Comparison of ENCODE assay signal across 17 mouse cellular contexts in the genomic region with DNA sequence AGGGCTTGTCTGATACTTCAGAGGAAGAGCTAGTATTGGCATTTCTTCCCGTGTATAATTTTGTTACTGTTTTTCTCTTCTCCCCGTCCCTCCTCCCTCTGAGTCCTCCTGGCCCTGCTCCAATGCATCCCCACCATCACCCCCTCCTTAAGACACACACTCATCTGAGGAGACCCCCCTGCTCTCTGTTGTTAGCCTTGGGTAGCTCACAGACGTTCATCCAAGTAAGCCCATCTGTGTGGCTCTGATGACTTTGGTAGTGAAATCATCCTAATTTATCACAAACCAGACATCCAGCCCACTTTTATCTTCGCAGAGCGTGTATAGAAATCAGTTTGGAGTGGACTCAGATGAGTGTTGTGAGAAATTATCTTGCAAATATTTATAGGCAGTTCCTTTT. TPM values are rescaled to one million over a fixed set of nuclear protein-coding genes. Genes with fewer than 3 reads are reported as not detected.
A peak's percentile ranks its signal among the peaks of the same experiment; 100 is the strongest.
DNase-seq lines count a peak whose midpoint lies in the region; ATAC-seq lines count a peak whose summit lies in the region.
"Had no signal": no experiment of that assay in that cellular context is flagged by ENCODE, and none has a peak within 500 bp of the region (broad histone marks: within the 10 kb centered on the region; RNA-seq: fewer than 3 reads in every experiment).

No protein-coding gene starts in this region.

- H3K4me3 ChIP-seq in neural tube, embryonic 13.5 days: no peak overlapping the region
- H3K4me3 ChIP-seq in limb, embryonic 12.5 days (replicated peaks): no peak overlapping the region
- H3K4me3 ChIP-seq in neural tube, embryonic 15.5 days (replicated peaks): no peak overlapping the region
- no peak overlapping the region for H3K4me3 ChIP-seq in heart, embryonic 12.5 days
- H3K4me3 ChIP-seq: forebrain, embryonic 10.5 days had no signal

- H3K9ac ChIP-seq in neural tube, embryonic 13.5 days: peak overlapping the region; percentile 31; the same call in 1 of the 2 replicates
- no peak overlapping the region for H3K9ac ChIP-seq in limb, embryonic 12.5 days (replicated peaks)
- no peak overlapping the region for H3K9ac ChIP-seq in neural tube, embryonic 15.5 days (replicated peaks)
- no peak overlapping the region for H3K9ac ChIP-seq in heart, embryonic 12.5 days

- WGBS in neural tube, embryonic 13.5 days: 50% methylated on average over 5 of the region's 5 CpGs
- WGBS in limb, embryonic 12.5 days: 55% methylated on average over 5 of the region's 5 CpGs
- 56% methylated on average over 5 of the region's 5 CpGs for WGBS in neural tube, embryonic 15.5 days
- 52% methylated on average over 5 of the region's 5 CpGs for WGBS in heart, embryonic 12.5 days

- DNase-seq in heart, adult 11 months: peak; percentile 66
- DNase-seq in heart, postnatal 10 days: no peak
- no peak for DNase-seq in neural tube, embryonic 10.5 days (ENCODE audit: extremely low spot score, low spot score)
- no peak for DNase-seq in layer of hippocampus, postnatal 14 days (ENCODE audit: low spot score in 2 of 2)
- DNase-seq: cerebellum, adult 11 months; cerebellum, postnatal 36 days; gastrocnemius, postnatal 36 days; heart, postnatal 4 days; kidney, adult 2 months; lung, postnatal 10 days; thymus, postnatal 36 days had no signal

- peaks cover 23% of the 10 kb centered on the region for H3K27me3 ChIP-seq in neural tube, embryonic 13.5 days
- H3K27me3 ChIP-seq in limb, embryonic 12.5 days: peaks cover 24% of the 10 kb centered on the region
- peaks cover 9% of the 10 kb centered on the region; the same call in 1 of the 2 replicates for H3K27me3 ChIP-seq in neural tube, embryonic 15.5 days (replicated peaks)
- H3K27me3 ChIP-seq in heart, embryonic 12.5 days (replicated peaks): peaks cover 30% of the 10 kb centered on the region

- H3K27ac ChIP-seq in neural tube, embryonic 13.5 days (replicated peaks): peak overlapping the region; percentile 70
- peak overlapping the region; percentile 86 for H3K27ac ChIP-seq in limb, embryonic 12.5 days
- 0 out of 2 replicates have a peak overlapping the region, but pooled peaks have one; percentile 51 for H3K27ac ChIP-seq in neural tube, embryonic 15.5 days (replicated peaks)
- H3K27ac ChIP-seq in heart, embryonic 12.5 days (ENCODE audit: poor library complexity, severe bottlenecking): no peak overlapping the region
- H3K27ac ChIP-seq: forebrain, embryonic 10.5 days had no signal

- H3K9me3 ChIP-seq in neural tube, embryonic 13.5 days: no peaks in the 10 kb centered on the region
- no peaks in the 10 kb centered on the region for H3K9me3 ChIP-seq in limb, embryonic 12.5 days
- H3K9me3 ChIP-seq in neural tube, embryonic 15.5 days (replicated peaks): no peaks in the 10 kb centered on the region
- no peaks in the 10 kb centered on the region for H3K9me3 ChIP-seq in heart, embryonic 12.5 days (replicated peaks)
- H3K9me3 ChIP-seq: forebrain, embryonic 10.5 days had no signal

- peaks cover 55% of the 10 kb centered on the region for H3K4me1 ChIP-seq in neural tube, embryonic 13.5 days (replicated peaks)
- peaks cover 89% of the 10 kb centered on the region for H3K4me1 ChIP-seq in limb, embryonic 12.5 days (replicated peaks)
- peaks cover 30% of the 10 kb centered on the region for H3K4me1 ChIP-seq in neural tube, embryonic 15.5 days
- H3K4me1 ChIP-seq in heart, embryonic 12.5 days (replicated peaks): peaks cover 25% of the 10 kb centered on the region

- no peaks in the 10 kb centered on the region for H3K36me3 ChIP-seq in neural tube, embryonic 13.5 days
- no peaks in the 10 kb centered on the region for H3K36me3 ChIP-seq in limb, embryonic 12.5 days
- H3K36me3 ChIP-seq in neural tube, embryonic 15.5 days: no peaks in the 10 kb centered on the region
- H3K36me3 ChIP-seq in heart, embryonic 12.5 days: no peaks in the 10 kb centered on the region
- H3K36me3 ChIP-seq: forebrain, embryonic 10.5 days had no signal

- H3K4me2 ChIP-seq in neural tube, embryonic 13.5 days: no peak overlapping the region
- 0 out of 2 replicates have a peak overlapping the region, but pooled peaks have one; percentile 4 for H3K4me2 ChIP-seq in limb, embryonic 12.5 days
- H3K4me2 ChIP-seq in neural tube, embryonic 15.5 days: no peak overlapping the region
- H3K4me2 ChIP-seq in heart, embryonic 12.5 days: no peak overlapping the region
- H3K4me2 ChIP-seq: heart, embryonic 11.5 days had no signal

- ATAC-seq in neural tube, embryonic 13.5 days (ENCODE audit: low read depth): no peak
- no peak for ATAC-seq in limb, embryonic 12.5 days (ENCODE audit: insufficient number of reproducible peaks, insufficient read depth, low FRiP score, low TSS enrichment, low read depth)
- no peak for ATAC-seq in neural tube, embryonic 15.5 days (ENCODE audit: low FRiP score)
- no peak for ATAC-seq in heart, embryonic 12.5 days (ENCODE audit: insufficient number of reproducible peaks, low FRiP score)

- intact Hi-C loops in heart, postnatal 10 days (cut with DNase I): no loop called here

RNA-seq across cellular contexts. Expression of a gene that starts 4.4 kb away (rescaled TPM):
- total RNA-seq in heart, postnatal 10 days (2021): 10 to 100 TPM; 10.8 TPM
- polyA plus RNA-seq in neural tube, embryonic 13.5 days (2015; fragmentation: Nextera tagmentation; extraction: Ambion mirVana): 28.2 and 32.9 TPM in 2 replicates
- 50.6 and 53.0 TPM in 2 replicates for polyA plus RNA-seq in limb, embryonic 12.5 days (2016; fragmentation: Nextera tagmentation; extraction: Ambion mirVana)
- 20.2 and 22.8 TPM in 2 replicates for polyA plus RNA-seq in neural tube, embryonic 15.5 days (2015; fragmentation: Nextera tagmentation; extraction: Ambion mirVana)
- polyA plus RNA-seq in heart, embryonic 12.5 days (2016; fragmentation: Nextera tagmentation; extraction: Ambion mirVana): 7.4 and 8.0 TPM in 2 replicates
- 1 to 10 TPM; 4.8 to 8.2 TPM for total RNA-seq in layer of hippocampus, postnatal 14 days (2021)
